Mouse (Mus musculus): ENCODE measurements at regions not wholly inside any gene's neighbourhood (a gene's known extent, or its start where the extent isn't known, plus 50 kb on each side); places are given as distances from the start of the nearest gene placed in this dataset.

DNA sequence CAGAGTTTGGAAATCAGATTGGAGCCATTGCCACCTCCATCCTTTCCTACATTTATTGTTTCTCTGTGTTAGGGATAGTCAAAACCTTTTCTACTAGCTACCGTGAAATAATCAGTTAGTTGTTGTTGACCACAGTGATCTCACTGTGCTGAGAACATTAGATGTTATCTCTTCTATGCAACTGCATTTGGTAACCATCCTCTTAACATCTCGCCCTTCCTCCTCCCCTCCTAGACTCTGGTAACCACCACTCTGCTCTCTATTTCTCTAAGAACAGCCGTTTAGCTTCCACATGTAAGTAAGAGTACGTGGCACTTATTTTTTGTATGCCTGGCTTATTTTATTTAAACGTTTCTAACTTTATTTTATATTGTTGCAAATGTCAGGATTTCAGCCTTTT, 139.8 kb upstream of the Egln3 start:
- no peak for TF ChIP-seq CTCF (IDR thresholded peaks at IDR 0.05; ENCODE audit: low read depth, low read length)
- no peak for TF ChIP-seq EP300 (IDR thresholded peaks at IDR 0.05; ENCODE audit: insufficient read depth, low read depth, low read length)
